Mouse (Mus musculus) thymus, postnatal 10 days (tissue): ENCODE data around the gene Sowaha.
"Not testable (repeated sequence)": the region's sequence is repeated elsewhere in the genome, so short reads cannot be mapped to it uniquely, and the experiment has no call there.

Experiments
- DNase-seq, 2 experiments: peaks; one replicate each; pipeline ENCODE4 v3.0.0; 2021; ENCODE audit warnings: low spot score in 2 of 2

The Sowaha gene

GRCm38 (mm10) chr11:53441921-53442320, 38.2 kb downstream of the Sowaha start:
- peak; percentile 39 to 41 for DNase-seq

GRCm38 (mm10) chr11:53436338-53436737, 43.7 kb downstream of the Sowaha start:
- DNase-seq, result no peak

- DNase-seq, result no peak
Observed at GRCm38 (mm10) chr11:53435504-53435903, 44.6 kb downstream of the Sowaha start.

- no peak for DNase-seq
Observed at GRCm38 (mm10) chr11:53433057-53433456, 47.0 kb downstream of the Sowaha start.

- DNase-seq, result peak in 1 of 2 experiments; percentile 20
Observed at GRCm38 (mm10) chr11:53431347-53432056, 48.6 kb downstream of the Sowaha start.

GRCm38 (mm10) chr11:53430670-53431346, 49.3 kb downstream of the Sowaha start, which contains the start of the genes Uqcrq and Gdf9:
Gene Uqcrq, minus strand, starts transcription at chr11:53430831.
Gene Gdf9, plus strand, starts transcription at chr11:53431023.
- DNase-seq, result peak; percentile 99

GRCm38 (mm10) chr11:53430300-53430669, 49.8 kb downstream of the Sowaha start:
- DNase-seq, result no peak

GRCm38 (mm10) chr11:53429182-53429581, 50.9 kb downstream of the Sowaha start:
- no peak for DNase-seq

GRCm38 (mm10) chr11:53428716-53429057, 51.4 kb downstream of the Sowaha start:
- no peak for DNase-seq

GRCm38 (mm10) chr11:53427993-53428715, 51.9 kb downstream of the Sowaha start:
- DNase-seq, result no peak

GRCm38 (mm10) chr11:53426914-53427313, 53.2 kb downstream of the Sowaha start:
- not testable (repeated sequence) for DNase-seq
